Mouse (Mus musculus) embryonic facial prominence, embryonic 15.5 days (tissue): ENCODE results near the gene Ing4. TPM values are rescaled to one million over a fixed set of nuclear protein-coding genes. Genes with fewer than 3 reads are reported as not detected.

Experiments used
- ATAC-seq: fragments of 200-750 bp; cut with Nextera tagmentation; 2 replicates; pipeline ENCODE4 v1.8.0; 2017; ENCODE audit warnings: low read depth, moderate TSS enrichment; ENCODE audit not compliant: insufficient number of reproducible peaks, low FRiP score, low TSS enrichment
- H3K27ac ChIP-seq: fragments of 300-500 bp; sonication (generic); replicated peaks from 2 replicates; pipeline ENCODE4 v1.5.1; 2015; ENCODE audit warnings: mild to moderate bottlenecking, inconsistent platforms
- H3K27me3 ChIP-seq: fragments of 300-500 bp; sonication (generic); 2 replicates; pipeline ENCODE4 v1.6.1; 2015; ENCODE audit warnings: inconsistent platforms
- H3K36me3 ChIP-seq: fragments of 300-500 bp; sonication (generic); 2 replicates; pipeline ENCODE4 v1.6.1; 2015; ENCODE audit warnings: mild to moderate bottlenecking, inconsistent platforms
- H3K4me1 ChIP-seq: fragments of 300-500 bp; sonication (generic); 2 replicates; pipeline ENCODE4 v1.6.1; 2015; ENCODE audit warnings: inconsistent platforms
- H3K4me2 ChIP-seq: fragments of 300-500 bp; sonication (generic); replicated peaks from 2 replicates; pipeline ENCODE4 v1.6.1; 2015; ENCODE audit warnings: mild to moderate bottlenecking, inconsistent platforms
- H3K4me3 ChIP-seq: fragments of 300-500 bp; sonication (generic); replicated peaks from 2 replicates; pipeline ENCODE4 v1.5.1; 2015; ENCODE audit warnings: mild to moderate bottlenecking, inconsistent platforms
- H3K9ac ChIP-seq: fragments of 300-500 bp; sonication (generic); 2 replicates; pipeline ENCODE4 v1.6.1; 2015; ENCODE audit warnings: inconsistent platforms
- H3K9me3 ChIP-seq: fragments of 300-500 bp; sonication (generic); replicated peaks from 2 replicates; pipeline ENCODE4 v1.6.1; 2016; ENCODE audit warnings: inconsistent platforms
- WGBS: fragments of 180-500 bp; shearing (Covaris S2); methylation state at CpG from one replicate; pipeline ENCODE4 v1.1.7; 2015; 5-methylcytosine and 5-hydroxymethylcytosine counted together
- polyA plus RNA-seq: library from polyadenylated mRNA; unstranded; fragments of >200 nt; fragmentation: Nextera tagmentation; extraction: Ambion mirVana; gene quantifications from 2 replicates; pipeline ENCODE4 v1.2.1, GENCODE M21; 2015

The Ing4 gene
- polyA plus RNA-seq = 154 TPM in 2 replicates

DNA sequence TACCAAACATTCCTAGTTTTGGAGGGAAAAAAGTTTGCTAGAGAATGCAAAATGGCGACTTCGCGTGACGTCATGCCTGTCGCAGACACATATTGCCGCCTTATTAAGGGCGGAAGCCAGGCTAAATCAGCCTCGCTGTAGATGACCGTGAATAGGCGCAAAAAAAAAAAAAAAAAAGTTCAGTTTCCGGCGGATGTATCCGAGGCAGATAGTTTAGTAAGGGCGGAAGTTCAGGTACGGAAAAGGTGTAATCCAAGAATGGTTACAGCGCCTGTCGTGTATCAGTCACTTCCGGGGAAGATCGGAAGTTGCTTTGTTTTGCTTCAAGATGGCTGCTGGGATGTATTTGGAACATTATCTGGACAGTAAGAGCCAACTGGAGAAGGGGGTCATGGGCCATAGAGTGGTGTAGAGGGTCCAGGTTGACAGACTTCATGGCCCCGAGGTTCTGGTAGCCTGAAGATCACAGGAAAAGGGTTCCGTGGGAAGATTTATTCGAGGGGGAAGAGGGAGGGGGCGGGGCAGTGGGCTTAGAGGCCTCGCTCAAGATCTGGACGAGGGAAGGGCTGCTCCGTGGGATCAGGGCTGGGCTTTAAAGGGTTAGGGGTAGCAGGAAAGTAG is at the start of gene Ing4:
Gene Ing4 (plus strand): TSS at position 228 of the 621 bp plus-strand sequence.
- H3K4me2 ChIP-seq = peak within 1 kb of the TSS; percentile 70
- no peaks in the 10 kb centered on the region for H3K27me3 ChIP-seq
- peak within 1 kb of the TSS; percentile 64 for H3K9ac ChIP-seq
- H3K4me3 ChIP-seq = peak within 1 kb of the TSS; percentile 75
- peak within 1 kb of the TSS; percentile 90 for H3K27ac ChIP-seq
- H3K36me3 ChIP-seq = peaks cover 41% of the 10 kb centered on the region
- H3K9me3 ChIP-seq = no peaks in the 10 kb centered on the region
- H3K4me1 ChIP-seq = peaks cover 14% of the 10 kb centered on the region
- WGBS = under 1% methylated on average over 26 of the region's 26 CpGs
- peak; percentile 95 for ATAC-seq

GRCm38 (mm10) chr6:124992241-124992640 is 47.3 kb upstream of the Ing4 start:
- Histone ChIP-seq H3K9ac (no peak overlapping the region), H3K27me3 (peaks cover 47% of the 10 kb centered on the region), H3K4me2 (no peak overlapping the region), H3K36me3 (no peaks in the 10 kb centered on the region), H3K4me1 (peaks cover 17% of the 10 kb centered on the region), H3K27ac (no peak overlapping the region), H3K4me3 (no peak overlapping the region), H3K9me3 (no peaks in the 10 kb centered on the region)
- WGBS = 67% methylated on average over 4 of the region's 4 CpGs
- no peak for ATAC-seq

GRCm38 (mm10) chr6:124993365-124993764 is 46.2 kb upstream of the Ing4 start:
- Histone ChIP-seq H3K36me3 (no peaks in the 10 kb centered on the region), H3K4me3 (no peak overlapping the region), H3K9me3 (no peaks in the 10 kb centered on the region), H3K4me2 (no peak overlapping the region), H3K9ac (no peak overlapping the region), H3K27me3 (peaks cover 56% of the 10 kb centered on the region), H3K4me1 (peaks cover 28% of the 10 kb centered on the region), H3K27ac (no peak overlapping the region)
- 78% methylated on average over 9 of the region's 9 CpGs for WGBS
- ATAC-seq = no peak

DNA sequence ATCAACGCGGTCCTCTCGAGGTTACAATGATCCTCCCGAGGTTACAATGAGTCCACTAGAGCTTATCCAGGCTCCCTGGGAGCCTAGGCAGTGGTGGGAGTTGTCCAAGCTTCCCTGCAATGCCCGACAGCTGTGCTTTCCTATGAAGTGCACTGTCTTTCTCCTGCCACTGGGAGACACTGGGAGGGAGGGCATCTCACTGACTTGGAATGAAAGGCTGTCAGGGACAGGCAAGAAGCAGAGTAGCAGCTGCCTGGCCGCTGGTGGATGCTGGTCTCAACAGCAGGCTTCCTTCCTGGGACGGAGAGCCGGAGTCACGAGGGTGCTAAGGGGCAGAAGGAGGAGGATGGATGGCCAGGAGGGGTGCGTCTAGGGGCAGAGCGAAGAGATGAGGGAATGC is 45.7 kb upstream of the Ing4 start:
- Histone ChIP-seq H3K4me3 (no peak overlapping the region), H3K27me3 (peaks cover 61% of the 10 kb centered on the region), H3K36me3 (no peaks in the 10 kb centered on the region), H3K9ac (no peak overlapping the region), H3K9me3 (no peaks in the 10 kb centered on the region), H3K27ac (no peak overlapping the region), H3K4me2 (no peak overlapping the region), H3K4me1 (peaks cover 32% of the 10 kb centered on the region)
- WGBS = 11% methylated on average over 11 of the region's 11 CpGs
- ATAC-seq = no peak

DNA sequence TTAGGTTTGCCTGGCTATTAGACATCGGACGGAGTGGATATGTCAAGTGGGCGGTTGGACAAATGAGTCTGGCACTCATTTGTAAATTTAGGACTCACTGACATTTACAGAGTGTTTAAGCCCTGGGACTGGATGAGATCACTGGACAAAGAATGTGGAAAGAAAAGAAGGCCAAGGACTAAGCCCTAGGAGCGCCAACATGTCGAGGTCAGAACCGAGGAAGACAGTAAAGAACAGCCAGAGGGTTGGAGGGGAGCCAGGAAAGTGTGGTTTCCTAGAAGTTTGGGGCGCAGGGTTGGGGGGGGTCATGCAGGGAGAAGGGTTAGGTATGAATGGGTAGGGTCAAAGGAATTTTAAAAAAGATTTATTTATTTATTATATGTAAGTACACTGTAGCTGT is 44.3 kb upstream of the Ing4 start:
- no peaks in the 10 kb centered on the region for H3K36me3 ChIP-seq
- H3K27ac ChIP-seq = no peak overlapping the region
- no peak for ATAC-seq
- no peaks in the 10 kb centered on the region for H3K9me3 ChIP-seq
- peaks cover 41% of the 10 kb centered on the region for H3K4me1 ChIP-seq
- H3K4me2 ChIP-seq = no peak overlapping the region
- 71% methylated on average over 7 of the region's 7 CpGs for WGBS
- peaks cover 74% of the 10 kb centered on the region for H3K27me3 ChIP-seq
- no peak overlapping the region for H3K9ac ChIP-seq
- no peak overlapping the region for H3K4me3 ChIP-seq

DNA sequence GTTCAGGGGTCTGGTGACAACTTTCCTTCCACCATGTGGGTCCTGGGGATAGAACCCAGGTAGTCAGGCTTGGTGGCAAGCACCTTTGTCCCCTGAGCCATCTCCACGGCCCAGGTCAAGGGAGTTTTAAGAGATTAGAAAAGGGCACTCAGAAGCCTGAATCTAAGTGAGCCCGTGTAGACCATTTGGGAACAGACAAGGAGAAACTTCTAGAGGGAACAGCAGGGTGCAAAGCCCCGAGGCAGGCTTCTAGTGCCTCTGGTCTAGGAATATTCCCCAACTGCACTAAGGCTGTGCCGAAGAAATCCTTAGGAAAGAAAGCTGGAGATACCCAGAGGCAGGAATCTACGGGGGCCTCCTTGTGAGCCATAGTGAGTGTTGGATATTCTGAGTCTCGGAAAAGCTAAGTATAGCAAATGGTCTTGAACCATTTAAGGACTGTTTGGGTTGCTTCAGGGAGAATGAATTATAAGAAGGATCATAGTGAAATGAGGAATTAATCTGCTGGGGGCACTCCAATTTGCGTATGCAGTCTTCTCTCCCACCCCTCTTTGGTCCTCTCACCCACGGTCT is 43.6 kb upstream of the Ing4 start:
- no peak for ATAC-seq
- Histone ChIP-seq H3K27ac (no peak overlapping the region), H3K9me3 (no peaks in the 10 kb centered on the region), H3K27me3 (peaks cover 77% of the 10 kb centered on the region), H3K4me1 (peaks cover 41% of the 10 kb centered on the region), H3K9ac (no peak overlapping the region), H3K36me3 (no peaks in the 10 kb centered on the region), H3K4me2 (peak overlapping the region; percentile 100), H3K4me3 (peak overlapping the region; percentile 65)
- WGBS = 41% methylated on average over 8 of the region's 8 CpGs

DNA sequence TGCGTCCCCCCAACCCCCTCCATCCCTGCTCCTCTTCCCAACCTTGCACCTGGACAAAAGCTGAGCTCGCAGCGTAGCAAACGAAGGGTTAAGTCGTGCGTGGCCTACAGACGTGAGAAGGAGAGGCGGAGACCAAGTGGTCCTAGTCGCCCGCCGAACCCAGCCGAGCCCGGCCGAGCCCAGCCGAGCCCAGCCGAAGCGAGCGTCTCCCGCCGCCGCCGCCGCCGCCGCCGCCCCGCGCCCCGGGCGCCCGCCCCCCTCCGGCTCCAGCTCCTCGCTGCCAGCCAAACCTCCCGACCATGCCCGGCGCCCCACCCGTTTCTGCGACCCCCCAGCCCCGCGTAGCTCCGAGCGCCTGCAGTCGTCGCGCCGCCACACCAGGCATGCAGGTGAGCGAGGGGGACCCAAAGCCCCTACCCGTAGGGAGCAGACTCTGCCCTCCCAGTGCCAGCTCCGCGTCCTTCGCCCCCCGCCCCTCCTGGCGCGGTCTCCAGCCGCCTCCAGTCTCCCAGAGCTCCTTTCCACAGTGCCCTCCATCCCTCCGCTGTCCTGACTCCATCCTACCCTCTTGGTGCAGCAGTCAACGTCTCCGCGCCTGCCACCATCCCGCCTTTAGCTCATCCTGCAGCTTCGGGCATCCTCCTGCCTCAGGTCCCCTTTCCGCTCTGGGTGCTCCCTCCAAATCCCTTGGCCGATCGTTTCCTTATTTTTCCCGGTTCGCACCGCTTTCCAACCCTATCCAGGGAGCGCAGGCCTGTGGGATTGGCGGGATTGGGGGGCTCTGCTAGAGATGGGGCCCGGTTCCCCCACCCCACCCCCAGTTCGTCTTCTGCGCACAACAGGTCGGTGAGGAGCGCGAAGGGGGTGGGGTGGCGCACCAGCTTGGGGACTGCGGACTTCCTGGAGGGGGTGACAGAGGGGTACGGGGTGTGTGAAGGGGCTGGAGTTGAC is 42.7 kb upstream of the Ing4 start, which contains the start of gene Pianp:
Gene Pianp (plus strand): TSS at position 144 of the 951 bp plus-strand sequence.
- Histone ChIP-seq H3K9ac (peak within 1 kb of the TSS; percentile 37), H3K27ac (no peak within 1 kb of the TSS; the same call in 1 of the 2 replicates)
- peak; percentile 65 for ATAC-seq

GRCm38 (mm10) chr6:124998066-124998465 is 41.5 kb upstream of the Ing4 start:
- no peak overlapping the region for H3K27ac ChIP-seq
- WGBS = 7% methylated on average over 8 of the region's 8 CpGs
- peaks cover 75% of the 10 kb centered on the region for H3K27me3 ChIP-seq
- peak overlapping the region; percentile 65 for H3K4me3 ChIP-seq
- peaks cover 48% of the 10 kb centered on the region for H3K4me1 ChIP-seq
- no peaks in the 10 kb centered on the region for H3K9me3 ChIP-seq
- no peak for ATAC-seq
- no peaks in the 10 kb centered on the region for H3K36me3 ChIP-seq
- H3K4me2 ChIP-seq = peak overlapping the region; percentile 100
- H3K9ac ChIP-seq = no peak overlapping the region

More for the DNA sequence above, 42.7 kb upstream of the Ing4 start, which contains the start of gene Pianp:
- Histone ChIP-seq H3K4me3 (peak within 1 kb of the TSS; percentile 65), H3K4me1 (peaks cover 44% of the 10 kb centered on the region), H3K36me3 (no peaks in the 10 kb centered on the region), H3K9me3 (no peaks in the 10 kb centered on the region), H3K4me2 (peak within 1 kb of the TSS; percentile 100), H3K27me3 (peaks cover 77% of the 10 kb centered on the region)
- WGBS = 1% methylated on average over 52 of the region's 78 CpGs

- Histone ChIP-seq H3K9me3 (no peaks in the 10 kb centered on the region), H3K27me3 (peaks cover 67% of the 10 kb centered on the region), H3K4me2 (no peak overlapping the region), H3K4me1 (peaks cover 45% of the 10 kb centered on the region), H3K27ac (no peak overlapping the region), H3K36me3 (no peaks in the 10 kb centered on the region), H3K4me3 (no peak overlapping the region), H3K9ac (no peak overlapping the region)
- ATAC-seq = no peak
- WGBS = 28% methylated on average over 14 of the region's 14 CpGs
Observed at GRCm38 (mm10) chr6:124999091-124999490, 40.5 kb upstream of the Ing4 start.

- Histone ChIP-seq H3K4me3 (no peak overlapping the region), H3K27ac (no peak overlapping the region), H3K4me1 (peaks cover 45% of the 10 kb centered on the region), H3K9me3 (no peaks in the 10 kb centered on the region), H3K4me2 (no peak overlapping the region), H3K36me3 (no peaks in the 10 kb centered on the region), H3K9ac (no peak overlapping the region), H3K27me3 (peaks cover 63% of the 10 kb centered on the region)
- no peak for ATAC-seq
- 29% methylated on average over 10 of the region's 10 CpGs for WGBS
Observed at GRCm38 (mm10) chr6:124999546-124999945, 40.0 kb upstream of the Ing4 start.

DNA sequence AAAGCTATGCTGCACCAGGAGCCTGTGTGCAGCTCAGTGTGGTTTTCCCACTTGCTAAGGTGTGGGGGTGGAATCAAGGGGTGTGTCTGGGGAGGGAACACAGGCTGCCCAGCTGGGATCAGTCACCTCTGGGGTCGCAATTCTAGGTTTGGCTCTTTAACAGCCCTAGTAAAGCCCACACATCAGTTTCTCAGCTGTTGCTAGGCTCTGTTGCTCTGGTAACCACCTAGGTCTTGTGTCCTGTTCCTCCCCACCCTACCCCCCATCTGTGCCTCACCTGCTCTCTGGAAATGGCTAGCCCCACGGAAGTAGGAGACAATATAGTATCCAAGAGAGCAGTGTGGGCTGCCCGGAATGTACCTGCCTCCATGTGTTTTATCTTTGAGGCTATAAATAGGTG is 35.9 kb upstream of the Ing4 start:
- H3K27me3 ChIP-seq = peaks cover 28% of the 10 kb centered on the region
- H3K4me1 ChIP-seq = peaks cover 37% of the 10 kb centered on the region
- no peak overlapping the region for H3K27ac ChIP-seq
- WGBS = 58% methylated on average over 3 of the region's 3 CpGs
- H3K9ac ChIP-seq = no peak overlapping the region
- H3K9me3 ChIP-seq = no peaks in the 10 kb centered on the region
- H3K36me3 ChIP-seq = no peaks in the 10 kb centered on the region
- no peak for ATAC-seq
- H3K4me2 ChIP-seq = no peak overlapping the region
- no peak overlapping the region for H3K4me3 ChIP-seq
